Mouse (Mus musculus) brain, embryonic 14.5 days (tissue): ENCODE measurements around the gene Il16.

ENCODE experiments used
- CTCF ChIP-seq: fragments of 200-500 bp; IDR thresholded peaks from 2 replicates; pipeline ENCODE4 v1.5.1; 2012; ENCODE audit warnings: inconsistent platforms, mild to moderate bottlenecking, moderate library complexity, borderline replicate concordance; ENCODE audit not compliant: insufficient read depth, insufficient read length; ENCODE audit errors: extremely low read depth
- POLR2A ChIP-seq: fragments of 200-500 bp; IDR thresholded peaks from 2 replicates; pipeline ENCODE4 v1.6.1; 2012; ENCODE audit warnings: mild to moderate bottlenecking, inconsistent platforms, borderline replicate concordance; ENCODE audit not compliant: poor library complexity, insufficient read depth, insufficient read length, severe bottlenecking; ENCODE audit errors: extremely low read depth

DNA sequence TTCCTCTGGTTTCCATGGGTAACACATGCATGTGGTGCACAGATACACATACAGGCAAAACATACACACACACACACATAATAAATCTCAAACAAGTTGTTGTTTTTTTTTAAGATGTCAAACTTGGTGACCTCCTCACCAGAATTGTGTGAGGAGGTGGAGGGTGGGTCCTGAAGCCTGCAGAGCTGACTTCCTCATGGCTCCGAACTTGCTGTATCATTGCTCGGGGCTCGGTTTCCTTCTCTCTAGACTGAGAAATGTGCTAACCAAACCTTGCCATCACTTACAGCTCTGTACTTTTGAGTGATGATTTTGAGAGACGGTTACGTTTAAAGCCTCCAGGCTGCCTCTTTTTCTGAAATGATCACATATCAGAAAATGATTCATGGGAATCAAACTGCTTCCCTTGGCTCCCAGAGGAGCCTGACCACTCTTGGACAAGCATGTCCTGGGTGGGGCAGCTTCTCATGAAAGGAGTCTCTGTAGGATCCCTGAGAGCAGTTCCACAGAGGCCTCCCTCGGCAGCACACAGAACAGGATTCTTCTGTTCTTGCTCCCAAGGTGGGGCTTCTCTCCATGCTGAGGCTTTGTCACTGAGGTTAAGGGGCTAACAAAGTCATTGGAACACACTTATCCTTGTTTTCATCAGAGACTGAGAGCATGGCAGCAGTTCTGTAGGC is 46.3 kb downstream of the Il16 start:
- TF ChIP-seq CTCF (no peak), POLR2A (no peak)
